Mouse (Mus musculus) forebrain, embryonic 15.5 days (tissue): ENCODE measurements around the gene Nol11. TPM values are rescaled to one million over a fixed set of nuclear protein-coding genes. Genes with fewer than 3 reads are reported as not detected.

Source experiments
- ATAC-seq: fragments of 200-750 bp; cut with Nextera tagmentation; replicated peaks from 2 replicates; pipeline ENCODE4 v1.8.0; 2017; ENCODE audit warnings: mild to moderate bottlenecking, moderate TSS enrichment, moderate library complexity
- H3K27ac ChIP-seq: fragments of 300-500 bp; sonication (generic); replicated peaks from 2 replicates; pipeline ENCODE4 v1.5.1; 2015; ENCODE audit warnings: mild to moderate bottlenecking, inconsistent platforms
- H3K27me3 ChIP-seq: fragments of 300-500 bp; sonication (generic); 2 replicates; pipeline ENCODE4 v1.6.1; 2015; ENCODE audit warnings: inconsistent platforms
- H3K36me3 ChIP-seq: fragments of 300-500 bp; sonication (generic); 2 replicates; pipeline ENCODE4 v1.6.1; 2015; ENCODE audit warnings: mild to moderate bottlenecking, inconsistent platforms
- H3K4me1 ChIP-seq: fragments of 300-500 bp; sonication (generic); 2 replicates; pipeline ENCODE4 v1.6.1; 2015; ENCODE audit warnings: inconsistent platforms
- H3K4me2 ChIP-seq: fragments of 300-500 bp; sonication (generic); replicated peaks from 2 replicates; pipeline ENCODE4 v1.6.1; 2015; ENCODE audit warnings: mild to moderate bottlenecking, inconsistent platforms
- H3K4me3 ChIP-seq: fragments of 300-500 bp; sonication (generic); 2 replicates; pipeline ENCODE4 v1.5.1; 2015; ENCODE audit warnings: mild to moderate bottlenecking, inconsistent platforms
- H3K9ac ChIP-seq: fragments of 300-500 bp; sonication (generic); replicated peaks from 2 replicates; pipeline ENCODE4 v1.6.1; 2015; ENCODE audit warnings: mild to moderate bottlenecking, inconsistent platforms
- H3K9me3 ChIP-seq: fragments of 300-500 bp; sonication (generic); 2 replicates; pipeline ENCODE4 v1.6.1; 2016; ENCODE audit warnings: inconsistent platforms
- WGBS: fragments of 180-500 bp; shearing (Covaris S2); methylation state at CpG from one replicate; pipeline ENCODE4 v1.1.7; 2015; ENCODE audit warnings: mixed read lengths; 5-methylcytosine and 5-hydroxymethylcytosine counted together
- polyA plus RNA-seq: library from polyadenylated mRNA; unstranded; fragments of >200 nt; fragmentation: Nextera tagmentation; extraction: Ambion mirVana; gene quantifications from 2 replicates; pipeline ENCODE4 v1.2.1, GENCODE M21; 2015

The Nol11 gene
- polyA plus RNA-seq, 1 experiment from 2014 or later: 55.4 TPM

DNA sequence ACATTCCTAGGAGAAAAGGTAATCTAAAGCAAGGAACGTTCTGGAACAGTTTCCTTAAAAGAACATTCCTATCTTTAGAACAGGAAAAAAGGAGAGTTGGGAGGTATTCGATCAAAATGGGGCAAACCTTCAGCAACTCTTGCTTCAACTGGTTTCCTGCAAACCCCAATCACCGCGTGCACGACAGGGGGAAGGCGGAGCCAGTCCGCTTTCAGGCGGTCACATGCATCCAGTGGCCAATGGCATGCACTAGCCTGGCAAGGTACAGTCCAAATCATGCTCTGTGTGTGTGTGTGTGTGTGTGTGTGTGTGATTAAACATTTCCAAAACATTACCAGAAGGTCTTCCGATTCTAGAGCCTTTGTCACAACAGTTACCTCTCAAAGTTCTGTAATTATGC, 25.9 kb upstream of the Nol11 start:
- ATAC-seq: no peak
- 0 out of 2 replicates have a peak, but pooled peaks cover 4% of the 10 kb centered on the region for H3K36me3 ChIP-seq
- no peaks in the 10 kb centered on the region for H3K4me1 ChIP-seq
- H3K27me3 ChIP-seq: no peaks in the 10 kb centered on the region
- 91% methylated on average over 9 of the region's 9 CpGs for WGBS
- no peaks in the 10 kb centered on the region for H3K9me3 ChIP-seq
- H3K4me3 ChIP-seq: no peak overlapping the region
- no peak overlapping the region for H3K9ac ChIP-seq
- no peak overlapping the region for H3K27ac ChIP-seq
- H3K4me2 ChIP-seq: no peak overlapping the region

DNA sequence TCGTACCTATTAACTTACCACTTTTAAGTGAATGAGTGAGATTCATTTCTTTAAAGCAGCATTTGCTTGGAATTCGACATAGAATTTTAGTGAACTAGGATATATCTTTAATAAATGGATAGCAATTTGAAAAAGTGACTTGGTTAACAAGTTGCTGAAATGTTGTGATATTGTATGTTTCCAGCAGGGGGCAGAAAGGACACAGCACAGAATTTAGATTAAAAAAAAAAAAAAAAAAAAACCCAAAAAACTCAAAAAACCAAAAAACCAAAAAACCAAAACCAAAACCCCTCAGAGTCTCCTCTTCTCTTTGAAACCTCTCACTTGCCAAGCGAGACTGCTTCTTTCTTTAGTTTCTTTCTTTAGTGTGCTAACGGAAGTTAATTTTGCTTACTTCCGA, 24.6 kb upstream of the Nol11 start:
- Histone ChIP-seq H3K9ac (no peak overlapping the region), H3K27me3 (no peaks in the 10 kb centered on the region), H3K9me3 (no peaks in the 10 kb centered on the region), H3K36me3 (0 out of 2 replicates have a peak, but pooled peaks cover 4% of the 10 kb centered on the region), H3K4me2 (no peak overlapping the region), H3K4me3 (no peak overlapping the region), H3K4me1 (no peaks in the 10 kb centered on the region), H3K27ac (no peak overlapping the region)
- WGBS: 77% methylated on average over 5 of the region's 5 CpGs
- no peak for ATAC-seq

DNA sequence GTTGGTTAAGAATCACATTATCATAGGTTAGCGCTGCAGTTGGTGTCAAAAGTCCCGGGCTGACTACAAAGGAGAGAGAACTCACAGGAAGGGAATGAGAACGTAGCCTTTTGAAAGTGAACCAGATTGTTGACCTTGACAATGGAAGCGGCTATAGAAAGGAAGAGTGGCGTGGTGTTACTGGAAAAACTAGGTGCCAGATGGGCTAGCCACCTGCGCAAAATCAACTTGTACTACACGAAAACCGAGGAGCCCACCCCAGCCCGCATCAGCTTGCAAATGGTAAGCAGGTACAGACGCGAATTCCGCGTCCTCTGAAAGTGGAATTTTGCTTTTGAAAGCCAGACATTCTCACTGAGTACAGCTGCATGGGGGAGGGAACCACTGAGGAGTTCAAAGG, 20.6 kb upstream of the Nol11 start:
- 80% methylated on average over 13 of the region's 13 CpGs for WGBS
- no peak overlapping the region for H3K4me3 ChIP-seq
- H3K27ac ChIP-seq: no peak overlapping the region
- H3K27me3 ChIP-seq: no peaks in the 10 kb centered on the region
- ATAC-seq: no peak
- no peaks in the 10 kb centered on the region for H3K9me3 ChIP-seq
- no peaks in the 10 kb centered on the region for H3K4me1 ChIP-seq
- peaks cover 7% of the 10 kb centered on the region; the same call in 1 of the 2 replicates for H3K36me3 ChIP-seq
- no peak overlapping the region for H3K4me2 ChIP-seq
- H3K9ac ChIP-seq: no peak overlapping the region

DNA sequence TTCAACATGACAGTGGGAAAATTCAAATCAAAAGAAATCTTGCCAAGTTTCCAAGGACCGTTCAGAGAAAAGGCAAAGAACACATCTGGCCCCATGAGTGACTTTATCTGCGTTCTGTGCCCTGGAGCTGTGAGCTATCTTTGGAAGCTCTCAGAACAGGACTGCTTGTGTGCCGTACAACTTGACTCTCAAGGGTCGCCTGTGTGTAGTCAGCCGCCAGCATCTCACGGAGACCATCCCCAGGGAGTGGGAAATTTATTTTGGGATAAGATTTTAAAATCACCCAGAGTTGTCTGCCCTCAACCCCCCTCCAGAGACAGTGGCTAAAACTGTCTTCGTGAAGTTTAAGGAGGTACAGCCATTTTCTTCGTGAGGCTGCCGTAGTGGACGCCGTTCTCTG, 12.6 kb upstream of the Nol11 start:
- H3K9me3 ChIP-seq: no peaks in the 10 kb centered on the region
- H3K36me3 ChIP-seq: no peaks in the 10 kb centered on the region
- ATAC-seq: no peak
- no peak overlapping the region for H3K9ac ChIP-seq
- H3K4me3 ChIP-seq: no peak overlapping the region
- H3K27ac ChIP-seq: no peak overlapping the region
- no peak overlapping the region for H3K4me2 ChIP-seq
- no peaks in the 10 kb centered on the region for H3K27me3 ChIP-seq
- no peaks in the 10 kb centered on the region for H3K4me1 ChIP-seq
- 91% methylated on average over 11 of the region's 11 CpGs for WGBS

DNA sequence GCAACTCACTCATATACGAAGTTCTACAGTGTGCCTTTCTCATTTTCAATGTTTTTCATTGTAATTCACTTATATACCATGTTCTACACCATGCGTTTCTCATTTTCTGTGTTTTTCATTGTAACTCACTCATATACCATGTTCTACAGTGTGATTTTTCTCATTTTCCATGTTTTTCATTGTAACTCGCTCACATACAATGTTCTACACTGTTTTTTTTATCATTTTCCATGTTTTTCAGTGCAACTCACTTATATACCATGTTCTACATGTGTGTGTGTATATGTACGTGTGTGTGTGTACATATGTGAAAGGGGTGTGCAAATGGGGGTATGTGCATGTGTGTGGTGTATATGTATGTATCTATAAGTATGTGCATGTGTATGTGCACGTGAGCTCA, 10.1 kb upstream of the Nol11 start:
- H3K36me3 ChIP-seq: no peaks in the 10 kb centered on the region
- H3K27ac ChIP-seq: no peak overlapping the region
- H3K27me3 ChIP-seq: no peaks in the 10 kb centered on the region
- 82% methylated on average over 5 of the region's 5 CpGs for whole genome bisulfite sequencing
- H3K9ac ChIP-seq: no peak overlapping the region
- no peaks in the 10 kb centered on the region for H3K4me1 ChIP-seq
- no peak overlapping the region for H3K4me2 ChIP-seq
- no peak overlapping the region for H3K4me3 ChIP-seq
- no peak for ATAC-seq
- H3K9me3 ChIP-seq: no peaks in the 10 kb centered on the region

DNA sequence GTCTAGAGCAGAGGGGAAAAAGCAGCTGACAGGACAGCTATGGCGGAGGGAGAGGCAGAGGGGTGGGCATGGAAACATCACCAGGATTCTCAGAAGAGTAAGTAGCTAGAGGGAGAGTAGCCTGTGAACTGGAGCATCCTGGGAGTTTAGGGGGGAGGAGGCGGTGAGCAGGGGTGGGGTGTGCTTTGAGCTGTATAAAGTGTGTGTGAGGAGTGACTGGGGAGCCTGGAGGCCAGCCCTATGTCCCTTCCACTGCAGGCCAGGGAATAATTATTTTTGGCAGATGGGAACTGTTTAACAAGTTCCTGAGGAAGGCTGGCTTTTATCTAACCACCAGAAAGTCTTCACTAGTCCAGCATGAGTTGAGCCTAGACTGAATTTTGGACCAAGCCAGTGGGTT, 6.2 kb upstream of the Nol11 start:
- H3K27me3 ChIP-seq: no peaks in the 10 kb centered on the region
- no peak overlapping the region for H3K27ac ChIP-seq
- no peak overlapping the region for H3K4me2 ChIP-seq
- no peak for ATAC-seq
- H3K36me3 ChIP-seq: no peaks in the 10 kb centered on the region
- 77% methylated on average over 2 of the region's 2 CpGs for WGBS
- H3K4me1 ChIP-seq: no peaks in the 10 kb centered on the region
- no peaks in the 10 kb centered on the region for H3K9me3 ChIP-seq
- H3K4me3 ChIP-seq: no peak overlapping the region
- no peak overlapping the region for H3K9ac ChIP-seq

DNA sequence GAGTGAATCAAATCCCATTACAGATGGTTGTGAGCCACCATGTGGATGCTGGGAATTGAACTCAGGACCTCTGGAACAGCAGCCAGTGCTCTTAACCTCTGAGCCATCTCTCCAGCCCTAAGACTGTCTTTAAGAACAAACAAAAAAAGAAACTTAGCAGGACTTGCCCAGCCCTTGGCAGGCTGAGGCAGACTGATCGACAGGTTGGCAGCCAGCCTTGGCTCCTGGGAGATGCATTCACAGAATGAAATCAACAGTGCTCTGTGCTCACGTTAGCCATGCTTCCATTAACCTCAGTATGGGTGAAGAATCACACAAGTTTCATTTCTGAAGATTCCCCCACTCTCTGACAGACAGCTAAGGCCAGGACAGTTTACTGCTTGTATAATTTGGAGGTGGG, 1.2 kb upstream of the Nol11 start:
- H3K36me3 ChIP-seq: peaks cover 7% of the 10 kb centered on the region
- no peak overlapping the region for H3K9ac ChIP-seq
- no peak overlapping the region for H3K4me3 ChIP-seq
- H3K4me2 ChIP-seq: no peak overlapping the region
- H3K4me1 ChIP-seq: peaks cover 7% of the 10 kb centered on the region
- 36% methylated on average over 2 of the region's 2 CpGs for WGBS
- H3K27me3 ChIP-seq: no peaks in the 10 kb centered on the region
- H3K27ac ChIP-seq: no peak overlapping the region
- H3K9me3 ChIP-seq: no peaks in the 10 kb centered on the region
- ATAC-seq: no peak

DNA sequence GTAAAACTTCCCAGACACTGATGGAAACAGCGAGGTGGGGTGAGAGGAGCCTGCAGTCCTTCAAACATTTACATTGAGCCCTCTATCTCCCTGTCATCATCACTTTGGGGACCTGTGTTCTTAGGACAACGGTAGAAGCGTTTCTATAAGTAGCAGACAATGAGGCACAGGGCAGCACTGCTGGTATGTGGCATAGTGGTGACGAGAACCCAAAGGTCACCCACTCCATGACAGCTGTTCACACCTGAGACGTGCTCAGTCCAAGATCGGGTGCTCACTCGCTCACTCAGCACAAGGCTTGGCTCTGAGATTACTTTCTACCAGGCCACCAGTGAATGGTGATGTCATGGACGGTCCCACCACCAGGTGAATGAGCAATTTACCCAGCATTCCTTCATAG, 5.4 kb downstream of the Nol11 start:
- peaks cover 61% of the 10 kb centered on the region for H3K36me3 ChIP-seq
- H3K9ac ChIP-seq: no peak overlapping the region
- H3K9me3 ChIP-seq: no peaks in the 10 kb centered on the region
- ATAC-seq: no peak
- no peak overlapping the region for H3K4me3 ChIP-seq
- no peak overlapping the region for H3K4me2 ChIP-seq
- no peak overlapping the region for H3K27ac ChIP-seq
- 95% methylated on average over 8 of the region's 8 CpGs for WGBS
- H3K27me3 ChIP-seq: no peaks in the 10 kb centered on the region
- H3K4me1 ChIP-seq: peaks cover 7% of the 10 kb centered on the region

DNA sequence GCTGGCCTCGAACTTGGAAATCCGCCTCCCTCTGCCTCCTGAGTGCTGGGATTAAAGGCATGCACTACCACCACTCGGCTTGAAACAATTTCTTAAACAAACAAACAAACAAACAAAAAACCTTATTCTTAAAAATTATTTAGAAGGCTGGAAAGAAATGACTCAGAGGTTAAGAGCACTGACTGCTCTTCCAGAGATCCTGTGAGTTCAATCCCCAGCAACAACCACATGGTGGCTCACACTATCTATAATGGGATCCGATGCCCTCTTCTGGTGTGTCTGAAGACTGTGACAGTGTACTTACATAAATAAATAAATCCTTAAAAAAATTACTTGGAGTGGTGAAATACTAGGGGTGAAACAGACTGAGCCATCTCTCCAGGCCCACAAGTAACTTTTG, 28.0 kb downstream of the Nol11 start:
- Histone ChIP-seq H3K27me3 (no peaks in the 10 kb centered on the region), H3K9me3 (no peaks in the 10 kb centered on the region), H3K36me3 (peaks cover 10% of the 10 kb centered on the region), H3K4me2 (no peak overlapping the region), H3K27ac (no peak overlapping the region), H3K4me1 (no peaks in the 10 kb centered on the region), H3K9ac (no peak overlapping the region), H3K4me3 (no peak overlapping the region)
- 84% methylated on average over 4 of the region's 4 CpGs for WGBS
- ATAC-seq: no peak

DNA sequence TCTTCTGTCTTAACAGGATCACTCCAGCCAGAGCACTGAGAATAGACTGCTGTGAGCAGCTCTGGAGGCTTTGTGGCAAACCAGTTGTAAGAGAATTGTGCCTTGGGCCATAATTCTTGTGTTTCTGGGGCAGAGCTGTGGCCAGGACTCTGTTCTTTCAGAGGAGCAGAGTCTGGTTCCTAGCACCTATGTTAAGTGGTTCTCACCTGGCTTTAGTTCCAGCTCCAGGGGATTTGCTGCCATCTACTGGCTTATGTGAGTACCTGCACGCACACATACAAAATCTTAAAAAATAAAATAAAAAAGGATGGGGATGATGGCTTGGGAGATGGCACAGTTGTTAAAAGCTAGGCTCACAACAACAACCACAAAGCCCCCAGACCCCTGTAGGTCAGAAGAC, 30.1 kb downstream of the Nol11 start:
- Histone ChIP-seq H3K36me3 (no peaks in the 10 kb centered on the region), H3K27ac (no peak overlapping the region), H3K27me3 (no peaks in the 10 kb centered on the region), H3K9ac (no peak overlapping the region), H3K9me3 (no peaks in the 10 kb centered on the region), H3K4me3 (no peak overlapping the region), H3K4me1 (no peaks in the 10 kb centered on the region), H3K4me2 (no peak overlapping the region)
- WGBS: 44% methylated on average over 1 of the region's 1 CpGs
- ATAC-seq: no peak

DNA sequence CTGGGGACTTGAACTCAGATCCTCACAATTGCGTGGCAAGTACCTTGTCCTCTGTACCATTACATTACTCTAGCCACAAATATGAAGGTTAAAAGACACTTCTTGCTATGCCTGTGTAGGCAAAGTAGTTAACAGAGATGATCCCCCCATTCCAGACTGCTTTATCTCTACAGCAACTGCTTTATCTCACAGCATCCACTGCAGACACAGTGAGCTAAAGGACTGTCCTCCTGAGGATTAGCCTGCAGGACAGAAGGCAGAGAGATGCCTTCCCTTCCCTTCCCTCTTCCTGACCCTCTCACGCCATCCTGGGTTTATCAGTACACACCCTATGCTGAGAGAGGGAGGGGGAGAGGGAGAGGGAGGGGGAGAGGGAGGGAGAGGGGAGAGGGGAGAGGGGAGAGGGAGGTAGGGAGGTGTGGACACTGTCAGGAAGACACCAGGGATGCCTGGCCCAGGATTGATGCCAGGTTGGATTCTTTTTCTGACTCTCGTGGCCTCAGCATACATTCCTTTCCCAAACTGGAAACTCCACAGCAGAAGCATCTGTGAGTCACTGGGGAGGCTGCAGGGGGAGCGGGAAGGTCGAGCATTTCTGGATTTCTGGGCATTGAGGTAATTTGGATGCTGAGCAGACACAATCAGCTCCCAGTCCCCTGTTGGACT, 32.1 kb downstream of the Nol11 start:
- ATAC-seq: no peak
- H3K36me3 ChIP-seq: no peaks in the 10 kb centered on the region
- H3K27me3 ChIP-seq: no peaks in the 10 kb centered on the region
- no peak overlapping the region for H3K9ac ChIP-seq
- no peak overlapping the region for H3K4me3 ChIP-seq
- 60% methylated on average over 5 of the region's 5 CpGs for WGBS
- no peaks in the 10 kb centered on the region for H3K4me1 ChIP-seq
- H3K27ac ChIP-seq: no peak overlapping the region
- H3K4me2 ChIP-seq: no peak overlapping the region
- no peaks in the 10 kb centered on the region for H3K9me3 ChIP-seq

DNA sequence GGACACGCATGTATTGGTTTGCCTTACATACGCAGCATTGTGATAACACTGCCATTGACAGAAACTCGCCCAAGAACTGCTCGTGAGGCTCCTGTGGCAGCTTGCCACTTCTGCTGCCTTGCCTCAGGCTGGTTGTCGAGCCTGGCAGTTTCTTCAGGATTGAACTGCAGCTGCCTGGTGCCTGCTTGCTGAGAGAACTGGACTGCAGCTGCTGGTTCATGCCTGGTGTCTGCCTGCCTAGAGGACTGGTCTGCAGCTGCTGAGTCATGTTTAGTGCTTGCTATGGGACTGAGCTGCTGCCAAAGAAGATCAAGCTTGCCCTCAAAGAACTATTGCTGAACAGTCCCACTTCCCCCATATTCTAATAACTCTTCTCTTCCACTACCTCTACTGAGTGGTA, 33.9 kb downstream of the Nol11 start:
- no peaks in the 10 kb centered on the region for H3K4me1 ChIP-seq
- no peak overlapping the region for H3K4me2 ChIP-seq
- 72% methylated on average over 5 of the region's 5 CpGs for WGBS
- no peaks in the 10 kb centered on the region for H3K36me3 ChIP-seq
- no peaks in the 10 kb centered on the region for H3K9me3 ChIP-seq
- no peak overlapping the region for H3K4me3 ChIP-seq
- no peaks in the 10 kb centered on the region for H3K27me3 ChIP-seq
- no peak overlapping the region for H3K9ac ChIP-seq
- no peak overlapping the region for H3K27ac ChIP-seq
- no peak for ATAC-seq

DNA sequence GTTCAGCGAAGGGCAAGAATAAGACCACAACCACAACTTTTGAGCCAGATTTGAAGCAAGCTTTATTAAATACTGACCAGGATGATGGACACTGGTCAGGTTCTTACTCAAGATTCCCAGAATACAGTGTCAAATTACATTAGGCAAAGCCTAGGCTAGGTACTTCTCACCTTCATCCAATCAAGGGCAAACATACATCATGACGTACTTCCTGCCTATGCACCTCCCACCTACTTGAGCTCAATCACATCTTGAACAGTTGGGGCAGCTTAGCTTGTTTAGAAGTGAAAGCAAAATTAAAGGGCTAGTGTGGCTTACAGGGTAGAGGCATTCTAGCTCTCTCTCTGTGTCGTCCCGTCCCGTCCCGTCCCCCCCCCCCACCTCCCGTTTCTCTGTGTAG, 34.8 kb downstream of the Nol11 start:
- Histone ChIP-seq H3K36me3 (no peaks in the 10 kb centered on the region), H3K4me3 (no peak overlapping the region), H3K27me3 (no peaks in the 10 kb centered on the region), H3K27ac (no peak overlapping the region), H3K9ac (no peak overlapping the region), H3K9me3 (no peaks in the 10 kb centered on the region), H3K4me2 (no peak overlapping the region), H3K4me1 (no peaks in the 10 kb centered on the region)
- ATAC-seq: no peak
- WGBS: 81% methylated on average over 7 of the region's 7 CpGs
